Mouse (Mus musculus) intestine, postnatal 0 days (tissue): ENCODE measurements around the gene Olfr313. TPM values are rescaled to one million over a fixed set of nuclear protein-coding genes. Genes with fewer than 3 reads are reported as not detected.
"Not testable (repeated sequence)": the region's sequence is repeated elsewhere in the genome, so short reads cannot be mapped to it uniquely, and the experiment has no call there.

Experiments used
- ATAC-seq: fragments of 200-750 bp; cut with Nextera tagmentation; 2 replicates; pipeline ENCODE4 v1.8.0; 2017; ENCODE audit warnings: mild to moderate bottlenecking, moderate TSS enrichment, moderate library complexity
- H3K27ac ChIP-seq: fragments of 300-500 bp; sonication (generic); 2 replicates; pipeline ENCODE4 v1.5.1; 2014; ENCODE audit warnings: mild to moderate bottlenecking, low read depth, low read length, moderate library complexity
- H3K27me3 ChIP-seq: fragments of 300-500 bp; sonication (generic); replicated peaks from 2 replicates; pipeline ENCODE4 v1.6.1; 2014; ENCODE audit warnings: low read length, mixed read lengths; ENCODE audit not compliant: control insufficient read depth, insufficient read depth
- H3K36me3 ChIP-seq: fragments of 300-500 bp; sonication (generic); 2 replicates; pipeline ENCODE4 v1.6.1; 2014; ENCODE audit warnings: mild to moderate bottlenecking, moderate library complexity; ENCODE audit not compliant: control insufficient read depth, insufficient read depth
- H3K4me1 ChIP-seq: fragments of 300-500 bp; sonication (generic); replicated peaks from 2 replicates; pipeline ENCODE4 v1.6.1; 2014; ENCODE audit warnings: antibody characterized with exemption, low read length, mixed read lengths; ENCODE audit not compliant: control insufficient read depth, insufficient read depth
- H3K4me2 ChIP-seq: fragments of 300-500 bp; sonication (generic); replicated peaks from 2 replicates; pipeline ENCODE4 v1.6.1; 2014; ENCODE audit warnings: low read depth, mild to moderate bottlenecking, moderate library complexity
- H3K4me3 ChIP-seq: fragments of 300-500 bp; sonication (generic); 2 replicates; pipeline ENCODE4 v1.5.1; 2014; ENCODE audit warnings: low read depth, low read length
- H3K9ac ChIP-seq: fragments of 300-500 bp; sonication (generic); 2 replicates; pipeline ENCODE4 v1.6.1; 2014; ENCODE audit warnings: mild to moderate bottlenecking, low read depth, low read length
- H3K9me3 ChIP-seq: fragments of 300-500 bp; sonication (generic); 2 replicates; pipeline ENCODE4 v1.6.1; 2016; ENCODE audit warnings: mixed run types; ENCODE audit not compliant: control insufficient read depth
- CTCF ChIP-seq: sonication (generic); IDR thresholded peaks from 2 replicates; pipeline ENCODE4 v1.5.1; 2016; ENCODE audit warnings: low read depth, mild to moderate bottlenecking, control low read depth, antibody characterized with exemption, moderate library complexity
- WGBS: fragments of 180-500 bp; shearing (Covaris S2); extraction: QIAGEN DNeasy Blood & Tissue Kit; methylation state at CpG from one replicate; pipeline ENCODE4 v1.1.7; 2014; 5-methylcytosine and 5-hydroxymethylcytosine counted together
- polyA plus RNA-seq: library from polyadenylated mRNA; unstranded; fragments of >200 nt; fragmentation: Nextera tagmentation; extraction: Ambion mirVana; gene quantifications from 2 replicates; pipeline ENCODE4 v1.2.1, GENCODE M21; 2015

The Olfr313 gene
- not detected in 2 replicates for polyA plus RNA-seq

- H3K4me3 ChIP-seq, H3K27me3 ChIP-seq, H3K4me1 ChIP-seq, H3K36me3 ChIP-seq, H3K27ac ChIP-seq, H3K9me3 ChIP-seq, ATAC-seq, H3K9ac ChIP-seq, H3K4me2 ChIP-seq: not testable (repeated sequence)
- WGBS: 61% methylated on average over 1 of the region's 1 CpGs
Observed at GRCm38 (mm10) chr11:58814700-58815099, at the start of gene Olfr313. TSS of gene Olfr313 (plus strand) at chr11:58815000.

DNA sequence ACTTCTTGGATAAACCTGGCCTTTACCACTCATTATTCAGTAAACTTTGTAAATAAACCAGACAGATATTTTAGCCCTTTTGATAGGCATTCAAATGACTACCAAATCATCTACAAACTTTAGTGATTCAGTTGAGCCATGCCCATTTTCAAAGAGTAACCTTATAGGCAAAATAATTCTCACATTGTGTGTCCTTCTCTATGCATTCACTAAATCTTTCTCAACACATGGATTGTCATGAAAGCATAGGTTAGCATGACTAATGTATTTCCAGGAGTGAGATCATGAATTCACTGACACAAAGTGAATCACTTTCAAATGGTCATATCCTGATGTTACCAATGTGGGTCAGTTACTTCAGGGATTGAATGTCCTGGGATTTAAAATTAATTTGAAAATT is 41.9 kb upstream of the Olfr313 start, which contains the start of gene Olfr315:
Gene Olfr315, plus strand, starts transcription at position 301 of the 400 bp plus-strand sequence.
- Histone ChIP-seq H3K4me3 (no peak within 1 kb of the TSS), H3K27me3 (no peaks in the 10 kb centered on the region), H3K4me1 (no peaks in the 10 kb centered on the region), H3K9me3 (no peaks in the 10 kb centered on the region), H3K9ac (no peak within 1 kb of the TSS), H3K27ac (no peak within 1 kb of the TSS), H3K36me3 (no peaks in the 10 kb centered on the region), H3K4me2 (no peak within 1 kb of the TSS)
- TF ChIP-seq CTCF: no peak
- no peak for ATAC-seq

- H3K9me3 ChIP-seq: no peaks in the 10 kb centered on the region
- H3K4me2 ChIP-seq: no peak within 1 kb of the TSS
- no peaks in the 10 kb centered on the region for H3K4me1 ChIP-seq
- no peaks in the 10 kb centered on the region for H3K27me3 ChIP-seq
- ATAC-seq: no peak
- no peak within 1 kb of the TSS for H3K27ac ChIP-seq
- no peak within 1 kb of the TSS for H3K9ac ChIP-seq
- no peak for TF ChIP-seq CTCF
- no peak within 1 kb of the TSS for H3K4me3 ChIP-seq
- WGBS: 73% methylated on average over 6 of the region's 6 CpGs
- H3K36me3 ChIP-seq: no peaks in the 10 kb centered on the region
Observed at GRCm38 (mm10) chr11:58782480-58783089, 32.2 kb upstream of the Olfr313 start, which contains the start of gene Olfr314. TSS of gene Olfr314 (plus strand) at chr11:58782952.

GRCm38 (mm10) chr11:58784182-58784581 is 30.6 kb upstream of the Olfr313 start:
- no peaks in the 10 kb centered on the region for H3K36me3 ChIP-seq
- no peak for TF ChIP-seq CTCF
- no peak overlapping the region for H3K9ac ChIP-seq
- no peaks in the 10 kb centered on the region for H3K9me3 ChIP-seq
- no peak for ATAC-seq
- H3K4me3 ChIP-seq: no peak overlapping the region
- no peaks in the 10 kb centered on the region for H3K4me1 ChIP-seq
- no peak overlapping the region for H3K27ac ChIP-seq
- H3K27me3 ChIP-seq: no peaks in the 10 kb centered on the region
- H3K4me2 ChIP-seq: no peak overlapping the region
- WGBS: 79% methylated on average over 2 of the region's 2 CpGs

GRCm38 (mm10) chr11:58787651-58788050 is 27.1 kb upstream of the Olfr313 start:
- no peak for ATAC-seq

DNA sequence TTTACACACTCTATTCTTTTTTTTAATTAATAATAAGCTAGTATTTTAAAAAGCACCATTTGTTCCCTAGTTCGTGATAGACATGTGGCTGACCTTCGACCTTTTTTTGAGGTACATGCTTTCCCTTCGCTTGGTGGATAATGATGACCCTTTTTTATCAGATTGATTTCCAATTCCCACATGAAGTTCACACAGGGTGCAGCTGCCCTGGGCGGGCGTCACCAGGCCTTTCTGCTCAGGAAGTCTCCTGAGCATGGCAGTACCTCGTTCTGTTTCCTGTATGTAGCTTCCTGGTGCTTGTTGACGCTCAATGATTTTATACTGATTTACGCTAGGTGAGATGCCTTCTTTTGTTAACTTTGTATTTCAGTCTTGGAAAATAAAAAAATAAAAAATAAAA is 26.5 kb upstream of the Olfr313 start:
- ATAC-seq: no peak
- TF ChIP-seq CTCF: no peak

More at GRCm38 (mm10) chr11:58787651-58788050, 27.1 kb upstream of the Olfr313 start:
- Histone ChIP-seq H3K9ac (no peak overlapping the region), H3K9me3 (no peaks in the 10 kb centered on the region), H3K4me3 (no peak overlapping the region), H3K36me3 (no peaks in the 10 kb centered on the region), H3K4me1 (no peaks in the 10 kb centered on the region), H3K27me3 (no peaks in the 10 kb centered on the region), H3K27ac (no peak overlapping the region), H3K4me2 (no peak overlapping the region)
- 88% methylated on average over 10 of the region's 10 CpGs for WGBS
- no peak for TF ChIP-seq CTCF

More for the DNA sequence above, 26.5 kb upstream of the Olfr313 start:
- Histone ChIP-seq H3K4me2 (no peak overlapping the region), H3K9ac (no peak overlapping the region), H3K4me3 (no peak overlapping the region), H3K36me3 (no peaks in the 10 kb centered on the region), H3K4me1 (no peaks in the 10 kb centered on the region), H3K9me3 (no peaks in the 10 kb centered on the region), H3K27ac (no peak overlapping the region), H3K27me3 (no peaks in the 10 kb centered on the region)
- WGBS: 77% methylated on average over 8 of the region's 8 CpGs
